21 mouse cellular contexts compared by ENCODE assay signal in the genomic region with DNA sequence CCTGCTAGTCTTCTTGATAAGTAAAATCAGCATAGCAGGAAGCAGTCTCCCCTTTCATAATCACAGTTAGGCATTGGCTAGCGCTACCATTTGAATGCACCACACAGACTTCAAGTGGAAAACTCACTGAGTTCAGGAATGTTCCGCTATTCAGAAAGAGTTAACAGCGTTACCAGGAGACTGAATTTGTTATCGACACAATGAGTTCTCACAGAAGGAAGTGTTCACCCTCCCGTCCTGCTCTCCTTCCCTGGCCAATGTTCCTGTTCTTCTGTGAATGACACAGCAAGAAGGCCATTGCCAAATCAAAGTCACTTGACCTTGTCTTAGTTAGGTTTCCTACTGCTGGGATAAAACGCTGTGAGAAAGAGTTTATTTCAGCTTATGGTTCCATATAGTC.
DNase-seq lines count a peak whose midpoint lies in the region; ATAC-seq and TF ChIP-seq lines count a peak whose summit lies in the region.
"Had no signal": no experiment of that assay in that cellular context is flagged by ENCODE, and none has a peak within 500 bp of the region (broad histone marks: within the 10 kb centered on the region; RNA-seq: fewer than 3 reads in every experiment).

No protein-coding gene starts in this region.

- H3K27me3 ChIP-seq in forebrain, postnatal 0 days (ENCODE audit: insufficient read depth, low read length): no peaks in the 10 kb centered on the region
- no peaks in the 10 kb centered on the region for H3K27me3 ChIP-seq in forebrain, embryonic 10.5 days (ENCODE audit: poor library complexity, severe bottlenecking)
- H3K27me3 ChIP-seq in hindbrain, embryonic 14.5 days (ENCODE audit: control insufficient read depth, insufficient read depth, low read length): no peaks in the 10 kb centered on the region
- no peaks in the 10 kb centered on the region for H3K27me3 ChIP-seq in hindbrain, embryonic 13.5 days
- H3K27me3 ChIP-seq in midbrain, embryonic 14.5 days (ENCODE audit: control insufficient read depth, insufficient read depth, low read length): no peaks in the 10 kb centered on the region
- no peaks in the 10 kb centered on the region for H3K27me3 ChIP-seq in midbrain, embryonic 10.5 days (ENCODE audit: low read depth, poor library complexity, severe bottlenecking)
- H3K27me3 ChIP-seq: hindbrain, embryonic 15.5 days; neural tube, embryonic 15.5 days; stomach, embryonic 15.5 days had no signal

- no peak overlapping the region for H3K4me2 ChIP-seq in forebrain, postnatal 0 days (ENCODE audit: low read depth)
- H3K4me2 ChIP-seq in hindbrain, embryonic 14.5 days (replicated peaks): no peak overlapping the region
- H3K4me2 ChIP-seq in hindbrain, embryonic 13.5 days: no peak overlapping the region
- H3K4me2 ChIP-seq in midbrain, embryonic 14.5 days (ENCODE audit: low read length): no peak overlapping the region
- H3K4me2 ChIP-seq: hindbrain, embryonic 15.5 days; neural tube, embryonic 15.5 days; stomach, embryonic 15.5 days had no signal

- ATAC-seq in forebrain, postnatal 0 days: peak; percentile 34
- ATAC-seq in hindbrain, embryonic 14.5 days (ENCODE audit: low FRiP score): no peak
- ATAC-seq in hindbrain, embryonic 13.5 days (ENCODE audit: low FRiP score): no peak
- no peak for ATAC-seq in midbrain, embryonic 14.5 days (ENCODE audit: low FRiP score, low TSS enrichment)
- ATAC-seq: intestine, embryonic 16.5 days had no signal

- H3K4me1 ChIP-seq in forebrain, postnatal 0 days (ENCODE audit: insufficient read depth): no peaks in the 10 kb centered on the region
- no peaks in the 10 kb centered on the region for H3K4me1 ChIP-seq in forebrain, embryonic 10.5 days
- H3K4me1 ChIP-seq in hindbrain, embryonic 14.5 days (replicated peaks; ENCODE audit: control insufficient read depth, insufficient read depth, low read length): no peaks in the 10 kb centered on the region
- H3K4me1 ChIP-seq in hindbrain, embryonic 13.5 days (replicated peaks): no peaks in the 10 kb centered on the region; the same call in 1 of the 2 replicates
- no peaks in the 10 kb centered on the region for H3K4me1 ChIP-seq in midbrain, embryonic 14.5 days (ENCODE audit: control insufficient read depth, insufficient read depth, low read length)
- no peaks in the 10 kb centered on the region for H3K4me1 ChIP-seq in midbrain, embryonic 10.5 days
- H3K4me1 ChIP-seq: embryonic facial prominence, embryonic 10.5 days; hindbrain, embryonic 15.5 days; neural tube, embryonic 15.5 days; stomach, embryonic 15.5 days had no signal

- H3K9me3 ChIP-seq in forebrain, postnatal 0 days (ENCODE audit: low read length): no peaks in the 10 kb centered on the region
- H3K9me3 ChIP-seq in forebrain, embryonic 10.5 days: no peaks in the 10 kb centered on the region
- no peaks in the 10 kb centered on the region for H3K9me3 ChIP-seq in hindbrain, embryonic 14.5 days (ENCODE audit: control insufficient read depth, low read length)
- H3K9me3 ChIP-seq in hindbrain, embryonic 13.5 days: no peaks in the 10 kb centered on the region
- H3K9me3 ChIP-seq in midbrain, embryonic 14.5 days (ENCODE audit: control insufficient read depth, low read length): no peaks in the 10 kb centered on the region
- H3K9me3 ChIP-seq in midbrain, embryonic 10.5 days (replicated peaks): no peaks in the 10 kb centered on the region
- H3K9me3 ChIP-seq: embryonic facial prominence, embryonic 10.5 days; hindbrain, embryonic 15.5 days; neural tube, embryonic 15.5 days; stomach, embryonic 15.5 days had no signal

- no peak for DNase-seq in forebrain, postnatal 0 days
- no peak for DNase-seq in forebrain, embryonic 10.5 days (ENCODE audit: extremely low spot score, low spot score)
- peak; percentile 29 for DNase-seq in hindbrain, embryonic 14.5 days (ENCODE audit: low spot score)
- peak; percentile 11 for DNase-seq in midbrain, embryonic 14.5 days
- DNase-seq in midbrain, embryonic 10.5 days (ENCODE audit: low spot score): no peak
- peak; percentile 5 for DNase-seq in heart, postnatal 4 days
- DNase-seq in cerebellum, postnatal 4 days (ENCODE audit: low spot score in 2 of 2): no peak
- DNase-seq: adrenal gland, postnatal 25 days; cerebellum, adult 9-10 months; gastrocnemius, adult 2 months; kidney, adult 9 months; kidney, postnatal 14 days; lung, postnatal 4 days; thymus, postnatal 25 days had no signal

- 27% methylated on average over 6 of the region's 6 CpGs for WGBS in forebrain, postnatal 0 days
- WGBS in forebrain, embryonic 10.5 days: 72% methylated on average over 6 of the region's 6 CpGs
- WGBS in hindbrain, embryonic 14.5 days: 45% methylated on average over 6 of the region's 6 CpGs
- WGBS in hindbrain, embryonic 13.5 days: 48% methylated on average over 6 of the region's 6 CpGs
- WGBS in midbrain, embryonic 14.5 days: 54% methylated on average over 6 of the region's 6 CpGs
- WGBS in midbrain, embryonic 10.5 days: 74% methylated on average over 6 of the region's 6 CpGs

- no peaks in the 10 kb centered on the region for H3K36me3 ChIP-seq in forebrain, postnatal 0 days (ENCODE audit: insufficient read depth)
- H3K36me3 ChIP-seq in forebrain, embryonic 10.5 days (replicated peaks): no peaks in the 10 kb centered on the region
- H3K36me3 ChIP-seq in hindbrain, embryonic 14.5 days (replicated peaks; ENCODE audit: control insufficient read depth, insufficient read depth): no peaks in the 10 kb centered on the region
- H3K36me3 ChIP-seq in hindbrain, embryonic 13.5 days: no peaks in the 10 kb centered on the region
- H3K36me3 ChIP-seq in midbrain, embryonic 14.5 days (ENCODE audit: control insufficient read depth, insufficient read depth, low read length): no peaks in the 10 kb centered on the region
- H3K36me3 ChIP-seq in midbrain, embryonic 10.5 days: no peaks in the 10 kb centered on the region
- H3K36me3 ChIP-seq: embryonic facial prominence, embryonic 10.5 days; hindbrain, embryonic 15.5 days; neural tube, embryonic 15.5 days; stomach, embryonic 15.5 days had no signal

- no peak overlapping the region for H3K4me3 ChIP-seq in forebrain, postnatal 0 days (ENCODE audit: low read depth, low read length)
- H3K4me3 ChIP-seq in forebrain, embryonic 10.5 days: no peak overlapping the region
- no peak overlapping the region for H3K4me3 ChIP-seq in hindbrain, embryonic 14.5 days (replicated peaks; ENCODE audit: low read length)
- H3K4me3 ChIP-seq in hindbrain, embryonic 13.5 days: no peak overlapping the region
- no peak overlapping the region for H3K4me3 ChIP-seq in midbrain, embryonic 14.5 days (replicated peaks; ENCODE audit: low read depth, low read length)
- H3K4me3 ChIP-seq in midbrain, embryonic 10.5 days: no peak overlapping the region
- H3K4me3 ChIP-seq: embryonic facial prominence, embryonic 10.5 days; gastrocnemius, adult 2 months; hindbrain, embryonic 15.5 days; layer of hippocampus, adult 2 months; neural tube, embryonic 15.5 days; stomach, embryonic 15.5 days had no signal

- no peak overlapping the region for H3K27ac ChIP-seq in forebrain, postnatal 0 days (ENCODE audit: low read depth, low read length)
- no peak overlapping the region for H3K27ac ChIP-seq in forebrain, embryonic 10.5 days
- no peak overlapping the region for H3K27ac ChIP-seq in hindbrain, embryonic 14.5 days
- H3K27ac ChIP-seq in hindbrain, embryonic 13.5 days: no peak overlapping the region
- no peak overlapping the region for H3K27ac ChIP-seq in midbrain, embryonic 14.5 days (replicated peaks; ENCODE audit: low read depth, low read length)
- H3K27ac ChIP-seq in midbrain, embryonic 10.5 days (replicated peaks): no peak overlapping the region
- H3K27ac ChIP-seq: embryonic facial prominence, embryonic 10.5 days; gastrocnemius, adult 2 months; hindbrain, embryonic 15.5 days; layer of hippocampus, adult 2 months; neural tube, embryonic 15.5 days; stomach, embryonic 15.5 days had no signal

- H3K9ac ChIP-seq in forebrain, postnatal 0 days: no peak overlapping the region
- no peak overlapping the region for H3K9ac ChIP-seq in hindbrain, embryonic 14.5 days
- no peak overlapping the region for H3K9ac ChIP-seq in hindbrain, embryonic 13.5 days
- H3K9ac ChIP-seq in midbrain, embryonic 14.5 days (replicated peaks; ENCODE audit: low read length): no peak overlapping the region
- H3K9ac ChIP-seq: hindbrain, embryonic 15.5 days; neural tube, embryonic 15.5 days; stomach, embryonic 15.5 days had no signal

- TF ChIP-seq CTCF in forebrain, postnatal 0 days (IDR thresholded peaks at IDR 0.05; ENCODE audit: low read depth): no peak

Comparison
In these comparisons a context has a peak if more than half of its experiments do, and no peak if none do; other contexts are left out.
1. DNase-seq: peak in hindbrain, embryonic 14.5 days (single experiment), midbrain, embryonic 14.5 days (single experiment) and heart, postnatal 4 days (single experiment); none in forebrain, postnatal 0 days (single experiment), forebrain, embryonic 10.5 days (single experiment), midbrain, embryonic 10.5 days (single experiment) and cerebellum, postnatal 4 days (0 of 2).